Mouse (Mus musculus) kidney, embryonic 14.5 days (tissue): ENCODE data around the gene Galnt2. TPM values are rescaled to one million over a fixed set of nuclear protein-coding genes. Genes with fewer than 3 reads are reported as not detected.

Experiments
- ATAC-seq: fragments of 200-750 bp; cut with Nextera tagmentation; 2 replicates; pipeline ENCODE4 v1.8.0; 2017; ENCODE audit warnings: moderate number of reproducible peaks, mild to moderate bottlenecking, moderate TSS enrichment, moderate library complexity; ENCODE audit not compliant: low FRiP score, low TSS enrichment
- H3K27ac ChIP-seq: fragments of 300-500 bp; sonication (generic); 2 replicates; pipeline ENCODE4 v1.5.1; 2014; ENCODE audit warnings: low read depth, mild to moderate bottlenecking, low read length, moderate library complexity, mixed read lengths
- H3K27me3 ChIP-seq: fragments of 300-500 bp; sonication (generic); 2 replicates; pipeline ENCODE4 v1.6.1; 2014; ENCODE audit warnings: mild to moderate bottlenecking, low read length; ENCODE audit not compliant: control insufficient read depth, insufficient read depth
- H3K36me3 ChIP-seq: fragments of 300-500 bp; sonication (generic); 2 replicates; pipeline ENCODE4 v1.6.1; 2014; ENCODE audit warnings: low read length, mixed read lengths; ENCODE audit not compliant: control insufficient read depth, insufficient read depth
- H3K4me1 ChIP-seq: fragments of 300-500 bp; sonication (generic); 2 replicates; pipeline ENCODE4 v1.6.1; 2014; ENCODE audit warnings: low read length, mixed read lengths; ENCODE audit not compliant: control insufficient read depth, insufficient read depth
- H3K4me2 ChIP-seq: fragments of 300-500 bp; sonication (generic); replicated peaks from 2 replicates; pipeline ENCODE4 v1.6.1; 2014; ENCODE audit warnings: low read depth, mild to moderate bottlenecking, low read length
- H3K4me3 ChIP-seq: fragments of 300-500 bp; sonication (generic); 2 replicates; pipeline ENCODE4 v1.5.1; 2014; ENCODE audit warnings: mild to moderate bottlenecking, low read length
- H3K9ac ChIP-seq: fragments of 300-500 bp; sonication (generic); 2 replicates; pipeline ENCODE4 v1.6.1; 2014; ENCODE audit warnings: low read depth, mild to moderate bottlenecking, low read length, moderate library complexity
- H3K9me3 ChIP-seq: fragments of 300-500 bp; sonication (generic); 2 replicates; pipeline ENCODE4 v1.6.1; 2016; ENCODE audit warnings: low read length; ENCODE audit not compliant: control insufficient read depth
- WGBS: fragments of 180-500 bp; shearing (Covaris S2); extraction: QIAGEN DNeasy Blood & Tissue Kit; methylation state at CpG from one replicate; pipeline ENCODE4 v1.1.7; 2014; 5-methylcytosine and 5-hydroxymethylcytosine counted together
- polyA plus RNA-seq: library from polyadenylated mRNA; unstranded; fragments of >200 nt; fragmentation: Nextera tagmentation; extraction: Ambion mirVana; gene quantifications from 2 replicates; pipeline ENCODE4 v1.2.1, GENCODE M21; 2014

Gene Galnt2
- polyA plus RNA-seq, 1 experiment from 2014 or later = 57.7 TPM

- Histone ChIP-seq H3K4me3 (no peak overlapping the region), H3K9ac (no peak overlapping the region), H3K27me3 (no peaks in the 10 kb centered on the region), H3K9me3 (no peaks in the 10 kb centered on the region), H3K4me1 (0 out of 2 replicates have a peak, but pooled peaks cover 3% of the 10 kb centered on the region), H3K27ac (no peak overlapping the region), H3K36me3 (no peaks in the 10 kb centered on the region), H3K4me2 (no peak overlapping the region)
- ATAC-seq = 0 out of 2 replicates have a peak, but pooled peaks have one; percentile 39
These were observed 14.2 kb upstream of the Galnt2 start for GRCm38 (mm10) chr8:124216951-124217350.

- Histone ChIP-seq H3K4me2 (no peak overlapping the region), H3K9ac (no peak overlapping the region), H3K27ac (no peak overlapping the region), H3K36me3 (no peaks in the 10 kb centered on the region), H3K9me3 (no peaks in the 10 kb centered on the region), H3K27me3 (no peaks in the 10 kb centered on the region), H3K4me3 (no peak overlapping the region), H3K4me1 (no peaks in the 10 kb centered on the region)
- 59% methylated on average over 2 of the region's 2 CpGs for WGBS
- no peak for ATAC-seq
These were observed 1.3 kb upstream of the Galnt2 start for GRCm38 (mm10) chr8:124229883-124230282.

- ATAC-seq = peak; percentile 34; the same call in 1 of the 2 replicates
- peak overlapping the region; percentile 90 for H3K4me3 ChIP-seq
- no peak overlapping the region for H3K27ac ChIP-seq
These were observed 555 bp upstream of the Galnt2 start for GRCm38 (mm10) chr8:124230496-124231175.

GRCm38 (mm10) chr8:124231485-124232279 lies 491 bp downstream of the Galnt2 start:
- H3K4me1 ChIP-seq = no peaks in the 10 kb centered on the region

More at GRCm38 (mm10) chr8:124230496-124231175, 555 bp upstream of the Galnt2 start:
- Histone ChIP-seq H3K27me3 (no peaks in the 10 kb centered on the region), H3K9me3 (no peaks in the 10 kb centered on the region), H3K4me1 (no peaks in the 10 kb centered on the region), H3K36me3 (no peaks in the 10 kb centered on the region), H3K9ac (peak overlapping the region; percentile 90; the same call in 1 of the 2 replicates), H3K4me2 (peak overlapping the region; percentile 92)
- WGBS = 50% methylated on average over 8 of the region's 8 CpGs

GRCm38 (mm10) chr8:124232280-124232600 lies 1.0 kb downstream of the Galnt2 start:
- no peak overlapping the region for H3K27ac ChIP-seq
- 2% methylated on average over 18 of the region's 18 CpGs for WGBS
- ATAC-seq = no peak

More at GRCm38 (mm10) chr8:124231485-124232279, 491 bp downstream of the Galnt2 start:
- Histone ChIP-seq H3K27ac (no peak overlapping the region), H3K9me3 (no peaks in the 10 kb centered on the region), H3K4me3 (peak overlapping the region; percentile 90), H3K36me3 (no peaks in the 10 kb centered on the region), H3K9ac (peak overlapping the region; percentile 90), H3K27me3 (no peaks in the 10 kb centered on the region), H3K4me2 (peak overlapping the region; percentile 92)
- peak; percentile 82 for ATAC-seq
- under 1% methylated on average over 68 of the region's 83 CpGs for WGBS

GRCm38 (mm10) chr8:124234496-124234895 lies 3.3 kb downstream of the Galnt2 start:
- Histone ChIP-seq H3K4me3 (no peak overlapping the region), H3K36me3 (no peaks in the 10 kb centered on the region), H3K27me3 (no peaks in the 10 kb centered on the region), H3K4me1 (peaks cover 5% of the 10 kb centered on the region; the same call in 1 of the 2 replicates), H3K4me2 (no peak overlapping the region), H3K9ac (no peak overlapping the region), H3K27ac (no peak overlapping the region), H3K9me3 (no peaks in the 10 kb centered on the region)
- 65% methylated on average over 2 of the region's 2 CpGs for WGBS
- ATAC-seq = no peak

More at GRCm38 (mm10) chr8:124232280-124232600, 1.0 kb downstream of the Galnt2 start:
- H3K9ac ChIP-seq = peak overlapping the region; percentile 90
- no peaks in the 10 kb centered on the region for H3K4me1 ChIP-seq
- H3K27me3 ChIP-seq = no peaks in the 10 kb centered on the region
- H3K4me3 ChIP-seq = peak overlapping the region; percentile 90
- H3K36me3 ChIP-seq = no peaks in the 10 kb centered on the region
- no peaks in the 10 kb centered on the region for H3K9me3 ChIP-seq
- peak overlapping the region; percentile 92 for H3K4me2 ChIP-seq

GRCm38 (mm10) chr8:124235536-124235935 lies 4.3 kb downstream of the Galnt2 start:
- no peak for ATAC-seq
- Histone ChIP-seq H3K27ac (no peak overlapping the region), H3K4me2 (no peak overlapping the region), H3K27me3 (no peaks in the 10 kb centered on the region), H3K9ac (no peak overlapping the region), H3K36me3 (no peaks in the 10 kb centered on the region), H3K4me1 (peaks cover 12% of the 10 kb centered on the region), H3K4me3 (no peak overlapping the region), H3K9me3 (no peaks in the 10 kb centered on the region)
- 94% methylated on average over 4 of the region's 4 CpGs for WGBS

- no peak overlapping the region for H3K4me3 ChIP-seq
- no peak overlapping the region for H3K4me2 ChIP-seq
- H3K9me3 ChIP-seq = peaks cover 4% of the 10 kb centered on the region; the same call in 1 of the 2 replicates
- H3K27me3 ChIP-seq = no peaks in the 10 kb centered on the region
- no peak overlapping the region for H3K27ac ChIP-seq
- no peak for ATAC-seq
- H3K4me1 ChIP-seq = peaks cover 20% of the 10 kb centered on the region
- WGBS = 65% methylated on average over 6 of the region's 6 CpGs
- 0 out of 2 replicates have a peak, but pooled peaks cover 2% of the 10 kb centered on the region for H3K36me3 ChIP-seq
- H3K9ac ChIP-seq = no peak overlapping the region
These were observed 8.2 kb downstream of the Galnt2 start for GRCm38 (mm10) chr8:124239350-124239749.

- 47% methylated on average over 8 of the region's 8 CpGs for WGBS
- H3K4me2 ChIP-seq = no peak overlapping the region
- no peak overlapping the region for H3K27ac ChIP-seq
- 0 out of 2 replicates have a peak, but pooled peaks cover 2% of the 10 kb centered on the region for H3K36me3 ChIP-seq
- H3K4me1 ChIP-seq = peaks cover 20% of the 10 kb centered on the region
- H3K9ac ChIP-seq = no peak overlapping the region
- no peak overlapping the region for H3K4me3 ChIP-seq
- no peak for ATAC-seq
- H3K27me3 ChIP-seq = no peaks in the 10 kb centered on the region
- H3K9me3 ChIP-seq = peaks cover 4% of the 10 kb centered on the region; the same call in 1 of the 2 replicates
These were observed 9.7 kb downstream of the Galnt2 start for GRCm38 (mm10) chr8:124240932-124241331.
